Mouse (Mus musculus) ES-Bruce4 (cell line): ENCODE results near the gene Ckb.

Source experiments
- CTCF ChIP-seq: IDR thresholded peaks from one replicate; pipeline ENCODE4 v1.8.1; 2011; ENCODE audit warnings: low read depth, low read length
- EP300 ChIP-seq: IDR thresholded peaks from 2 replicates; pipeline ENCODE4 v1.6.1; 2011; ENCODE audit warnings: low read depth, low read length; ENCODE audit not compliant: insufficient read depth
- POLR2A ChIP-seq: IDR thresholded peaks from one replicate; pipeline ENCODE4 v1.8.1; 2011; ENCODE audit warnings: low read length; ENCODE audit not compliant: insufficient read depth

GRCm38 (mm10) chr12:111677882-111678669 lies 5.9 kb upstream of the Ckb start, which contains the start of gene Trmt61a:
- TF ChIP-seq CTCF = no peak
- peak; percentile 46 for TF ChIP-seq POLR2A
- TF ChIP-seq EP300 = no peak
